Mouse (Mus musculus) intestine, postnatal 0 days (tissue): Measurements from ENCODE around the gene Mrm3. TPM values are rescaled to one million over a fixed set of nuclear protein-coding genes. Genes with fewer than 3 reads are reported as not detected.

Experiments used
- ATAC-seq: fragments of 200-750 bp; cut with Nextera tagmentation; 2 replicates; pipeline ENCODE4 v1.8.0; 2017; ENCODE audit warnings: mild to moderate bottlenecking, moderate TSS enrichment, moderate library complexity
- H3K27ac ChIP-seq: fragments of 300-500 bp; sonication (generic); 2 replicates; pipeline ENCODE4 v1.5.1; 2014; ENCODE audit warnings: mild to moderate bottlenecking, low read depth, low read length, moderate library complexity
- H3K27me3 ChIP-seq: fragments of 300-500 bp; sonication (generic); replicated peaks from 2 replicates; pipeline ENCODE4 v1.6.1; 2014; ENCODE audit warnings: low read length, mixed read lengths; ENCODE audit not compliant: control insufficient read depth, insufficient read depth
- H3K36me3 ChIP-seq: fragments of 300-500 bp; sonication (generic); 2 replicates; pipeline ENCODE4 v1.6.1; 2014; ENCODE audit warnings: mild to moderate bottlenecking, moderate library complexity; ENCODE audit not compliant: control insufficient read depth, insufficient read depth
- H3K4me1 ChIP-seq: fragments of 300-500 bp; sonication (generic); replicated peaks from 2 replicates; pipeline ENCODE4 v1.6.1; 2014; ENCODE audit warnings: antibody characterized with exemption, low read length, mixed read lengths; ENCODE audit not compliant: control insufficient read depth, insufficient read depth
- H3K4me2 ChIP-seq: fragments of 300-500 bp; sonication (generic); replicated peaks from 2 replicates; pipeline ENCODE4 v1.6.1; 2014; ENCODE audit warnings: low read depth, mild to moderate bottlenecking, moderate library complexity
- H3K4me3 ChIP-seq: fragments of 300-500 bp; sonication (generic); 2 replicates; pipeline ENCODE4 v1.5.1; 2014; ENCODE audit warnings: low read depth, low read length
- H3K9ac ChIP-seq: fragments of 300-500 bp; sonication (generic); 2 replicates; pipeline ENCODE4 v1.6.1; 2014; ENCODE audit warnings: mild to moderate bottlenecking, low read depth, low read length
- H3K9me3 ChIP-seq: fragments of 300-500 bp; sonication (generic); 2 replicates; pipeline ENCODE4 v1.6.1; 2016; ENCODE audit warnings: mixed run types; ENCODE audit not compliant: control insufficient read depth
- CTCF ChIP-seq: sonication (generic); IDR thresholded peaks from 2 replicates; pipeline ENCODE4 v1.5.1; 2016; ENCODE audit warnings: low read depth, mild to moderate bottlenecking, control low read depth, antibody characterized with exemption, moderate library complexity
- WGBS: fragments of 180-500 bp; shearing (Covaris S2); extraction: QIAGEN DNeasy Blood & Tissue Kit; methylation state at CpG from one replicate; pipeline ENCODE4 v1.1.7; 2014; 5-methylcytosine and 5-hydroxymethylcytosine counted together
- polyA plus RNA-seq: library from polyadenylated mRNA; unstranded; fragments of >200 nt; fragmentation: Nextera tagmentation; extraction: Ambion mirVana; gene quantifications from 2 replicates; pipeline ENCODE4 v1.2.1, GENCODE M21; 2015

Gene Mrm3
- polyA plus RNA-seq, 1 experiment from 2014 or later, result 8.9 TPM

- WGBS, result 33% methylated on average over 15 of the region's 15 CpGs
- Histone ChIP-seq H3K4me3 (0 out of 2 replicates have a peak overlapping the region, but pooled peaks have one; percentile 5), H3K4me1 (0 out of 2 replicates have a peak, but pooled peaks cover 4% of the 10 kb centered on the region), H3K4me2 (peak overlapping the region; percentile 24; the same call in 1 of the 2 replicates), H3K36me3 (no peaks in the 10 kb centered on the region), H3K27ac (peak overlapping the region; percentile 9; the same call in 1 of the 2 replicates), H3K9ac (no peak overlapping the region), H3K9me3 (no peaks in the 10 kb centered on the region), H3K27me3 (no peaks in the 10 kb centered on the region)
- no peak for TF ChIP-seq CTCF
- no peak for ATAC-seq
Observed at GRCm38 (mm10) chr11:76292398-76292797, 48.9 kb downstream of the Mrm3 start.

- no peak for TF ChIP-seq CTCF
- Histone ChIP-seq H3K36me3 (no peaks in the 10 kb centered on the region), H3K9ac (no peak overlapping the region), H3K4me1 (0 out of 2 replicates have a peak, but pooled peaks cover 4% of the 10 kb centered on the region), H3K27me3 (no peaks in the 10 kb centered on the region), H3K9me3 (no peaks in the 10 kb centered on the region), H3K4me3 (no peak overlapping the region), H3K27ac (peak overlapping the region; percentile 9), H3K4me2 (peak overlapping the region; percentile 24; the same call in 1 of the 2 replicates)
- WGBS, result 86% methylated on average over 6 of the region's 6 CpGs
- no peak for ATAC-seq
Observed at GRCm38 (mm10) chr11:76292831-76293230, 49.3 kb downstream of the Mrm3 start.

- Histone ChIP-seq H3K9ac (no peak overlapping the region), H3K4me3 (no peak overlapping the region), H3K27me3 (no peaks in the 10 kb centered on the region), H3K4me2 (no peak overlapping the region), H3K4me1 (0 out of 2 replicates have a peak, but pooled peaks cover 4% of the 10 kb centered on the region), H3K9me3 (no peaks in the 10 kb centered on the region), H3K36me3 (no peaks in the 10 kb centered on the region), H3K27ac (no peak overlapping the region)
- no peak for TF ChIP-seq CTCF
- 72% methylated on average over 5 of the region's 5 CpGs for WGBS
- ATAC-seq, result no peak
Observed at GRCm38 (mm10) chr11:76294078-76294477, 50.6 kb downstream of the Mrm3 start.

GRCm38 (mm10) chr11:76294836-76295235 lies 51.3 kb downstream of the Mrm3 start:
- H3K27ac ChIP-seq, result no peak overlapping the region
- H3K36me3 ChIP-seq, result no peaks in the 10 kb centered on the region
- no peak for ATAC-seq
- no peak for TF ChIP-seq CTCF
- no peaks in the 10 kb centered on the region for H3K9me3 ChIP-seq
- no peak overlapping the region for H3K4me3 ChIP-seq
- H3K4me1 ChIP-seq, result 0 out of 2 replicates have a peak, but pooled peaks cover 4% of the 10 kb centered on the region
- H3K4me2 ChIP-seq, result no peak overlapping the region
- no peak overlapping the region for H3K9ac ChIP-seq
- 35% methylated on average over 9 of the region's 9 CpGs for WGBS
- H3K27me3 ChIP-seq, result no peaks in the 10 kb centered on the region

- no peak for ATAC-seq
- H3K27me3 ChIP-seq, result no peaks in the 10 kb centered on the region
- H3K9me3 ChIP-seq, result no peaks in the 10 kb centered on the region
- H3K27ac ChIP-seq, result no peak overlapping the region
- H3K4me2 ChIP-seq, result no peak overlapping the region
- TF ChIP-seq CTCF, result no peak
- no peak overlapping the region for H3K4me3 ChIP-seq
- no peak overlapping the region for H3K9ac ChIP-seq
- H3K4me1 ChIP-seq, result 0 out of 2 replicates have a peak, but pooled peaks cover 4% of the 10 kb centered on the region
- 68% methylated on average over 9 of the region's 9 CpGs for WGBS
- H3K36me3 ChIP-seq, result no peaks in the 10 kb centered on the region
Observed at GRCm38 (mm10) chr11:76297252-76297651, 53.7 kb downstream of the Mrm3 start.

GRCm38 (mm10) chr11:76298457-76299000 lies 55.0 kb downstream of the Mrm3 start:
- no peak overlapping the region for H3K4me2 ChIP-seq
- H3K4me1 ChIP-seq, result no peaks in the 10 kb centered on the region
- H3K27me3 ChIP-seq, result no peaks in the 10 kb centered on the region
- H3K9ac ChIP-seq, result no peak overlapping the region
- no peaks in the 10 kb centered on the region for H3K36me3 ChIP-seq
- WGBS, result 72% methylated on average over 9 of the region's 9 CpGs
- no peak for ATAC-seq
- no peaks in the 10 kb centered on the region for H3K9me3 ChIP-seq
- no peak overlapping the region for H3K4me3 ChIP-seq
- H3K27ac ChIP-seq, result no peak overlapping the region
- peak; percentile 56 for TF ChIP-seq CTCF

Other genes starting within 250 kb of the Mrm3 start
- 0.17 TPM in 1 of 2 replicates, not detected in the other for gene 1700016K19Rik, start 243.8 kb upstream of the Mrm3 start, polyA plus RNA-seq
- 24.2 and 26.8 TPM in 2 replicates for gene Rflnb, start 215.9 kb upstream of the Mrm3 start, polyA plus RNA-seq
- gene Vps53, start 64.1 kb upstream of the Mrm3 start, polyA plus RNA-seq, result 43.3 and 44.8 TPM in 2 replicates
- 15.5 and 19.9 TPM in 2 replicates for gene Fam57a, start 64.0 kb upstream of the Mrm3 start, polyA plus RNA-seq
- 0.65 and 0.86 TPM in 2 replicates for gene Dbil5, start 26.1 kb upstream of the Mrm3 start, polyA plus RNA-seq
- 5.7 and 7.5 TPM in 2 replicates for gene Gemin4, start 26.1 kb upstream of the Mrm3 start, polyA plus RNA-seq
- 68.9 and 77.2 TPM in 2 replicates for gene Glod4, start within 50 bp of the Mrm3 start, polyA plus RNA-seq
- gene Nxn, start 155.4 kb downstream of the Mrm3 start, polyA plus RNA-seq, result 14.9 and 15.9 TPM in 2 replicates
- 95.2 and 96.0 TPM in 2 replicates for gene Timm22, start 163.2 kb downstream of the Mrm3 start, polyA plus RNA-seq